Mouse (Mus musculus): ENCODE results near the gene Pygo2. TPM values are rescaled to one million over a fixed set of nuclear protein-coding genes. Genes with fewer than 3 reads are reported as not detected.
A peak's percentile ranks its signal among the peaks of the same experiment; 100 is the strongest.

Pygo2 gene
- total and polyA plus RNA-seq, 2 experiments from 2014 or later: 43.5 to 72.1 TPM

DNA sequence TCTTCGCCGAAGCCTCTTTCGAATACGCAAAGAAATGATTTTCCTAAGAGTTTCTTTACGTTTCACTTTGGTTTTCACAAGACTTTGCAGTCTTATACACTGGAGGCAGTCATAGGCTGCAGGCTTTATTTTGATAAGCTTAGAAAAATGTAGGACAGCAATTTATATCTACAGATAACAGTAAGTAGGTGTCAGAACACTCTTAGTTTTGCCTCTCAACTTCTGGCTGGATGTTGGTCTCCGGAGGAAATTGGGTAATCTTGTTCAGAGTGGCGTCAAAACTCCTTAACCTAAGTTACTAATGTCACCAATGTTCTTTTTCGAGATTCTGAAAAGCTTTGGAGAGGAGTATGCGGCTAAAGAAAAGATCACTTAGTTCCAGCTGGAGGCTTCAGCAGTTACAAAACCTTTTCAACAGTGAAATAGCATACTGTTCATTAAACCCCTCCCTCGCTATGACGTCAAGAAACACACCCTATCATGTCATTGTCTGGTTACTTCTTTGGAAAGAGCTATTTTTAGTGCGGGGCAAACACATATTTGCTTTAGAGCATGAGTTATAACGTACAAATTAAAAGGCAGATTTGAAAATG is 28.5 kb downstream of the Pygo2 start:
- WGBS: 40% methylated on average over 13 of the region's 13 CpGs
- Histone ChIP-seq H3K9ac (no peak overlapping the region), H3K27ac (ENCODE audit: low read depth, low read length) (no peak overlapping the region), H3K27me3 (ENCODE audit: insufficient read depth, low read length) (no peaks in the 10 kb centered on the region), H3K9me3 (ENCODE audit: low read length) (no peaks in the 10 kb centered on the region), H3K4me3 (ENCODE audit: low read depth, low read length) (peak overlapping the region; percentile 68), H3K4me1 (ENCODE audit: insufficient read depth) (no peaks in the 10 kb centered on the region), H3K36me3 (ENCODE audit: insufficient read depth) (no peaks in the 10 kb centered on the region), H3K4me2 (ENCODE audit: low read depth) (peak overlapping the region; percentile 73)
- DNase-seq (no peak), ATAC-seq (peak; percentile 67)
- TF ChIP-seq CTCF (IDR thresholded peaks at IDR 0.05; ENCODE audit: low read depth): no peak

GRCm38 (mm10) chr3:89458965-89459807 is 29.2 kb downstream of the Pygo2 start:
- WGBS: under 1% methylated on average over 35 of the region's 36 CpGs
- Histone ChIP-seq H3K27me3 (ENCODE audit: insufficient read depth, low read length) (no peaks in the 10 kb centered on the region), H3K27ac (ENCODE audit: low read depth, low read length) (peak overlapping the region; percentile 88), H3K9me3 (ENCODE audit: low read length) (no peaks in the 10 kb centered on the region), H3K4me1 (ENCODE audit: insufficient read depth) (no peaks in the 10 kb centered on the region), H3K4me3 (ENCODE audit: low read depth, low read length) (peak overlapping the region; percentile 68), H3K4me2 (ENCODE audit: low read depth) (peak overlapping the region; percentile 73), H3K9ac (peak overlapping the region; percentile 79), H3K36me3 (ENCODE audit: insufficient read depth) (no peaks in the 10 kb centered on the region)
- ATAC-seq: peak; percentile 93
- peak; percentile 93 for DNase-seq
- no peak for TF ChIP-seq CTCF (IDR thresholded peaks at IDR 0.05; ENCODE audit: low read depth)

DNA sequence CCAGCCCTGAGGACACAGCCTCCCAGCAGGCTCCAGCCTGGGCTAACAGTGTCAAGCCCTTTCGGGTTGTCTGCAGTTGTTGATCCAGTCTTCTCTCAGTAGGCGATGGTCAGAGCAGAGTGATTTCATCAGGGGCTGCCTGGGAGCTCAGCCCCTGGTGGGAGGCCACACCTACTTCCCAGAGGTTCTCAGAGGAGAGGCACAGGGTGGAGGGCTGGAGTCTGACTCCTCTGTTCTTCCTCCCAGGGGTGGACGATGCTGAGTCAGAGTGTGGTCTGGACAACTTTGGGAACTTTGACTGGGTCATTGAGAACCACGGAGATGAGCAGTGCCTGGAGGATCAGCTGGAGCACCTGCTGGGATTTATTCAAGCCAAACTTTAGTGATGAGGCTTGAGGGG is 38.3 kb downstream of the Pygo2 start:
- Histone ChIP-seq H3K27me3 (ENCODE audit: insufficient read depth, low read length) (no peaks in the 10 kb centered on the region), H3K36me3 (ENCODE audit: insufficient read depth) (peaks cover 30% of the 10 kb centered on the region), H3K4me3 (ENCODE audit: low read depth, low read length) (no peak overlapping the region), H3K27ac (ENCODE audit: low read depth, low read length) (no peak overlapping the region), H3K4me1 (ENCODE audit: insufficient read depth) (no peaks in the 10 kb centered on the region), H3K4me2 (ENCODE audit: low read depth) (no peak overlapping the region), H3K9ac (no peak overlapping the region), H3K9me3 (ENCODE audit: low read length) (no peaks in the 10 kb centered on the region)
- ATAC-seq (no peak), DNase-seq (no peak)
- TF ChIP-seq CTCF (IDR thresholded peaks at IDR 0.05; ENCODE audit: low read depth): no peak
- WGBS: 59% methylated on average over 4 of the region's 4 CpGs

DNA sequence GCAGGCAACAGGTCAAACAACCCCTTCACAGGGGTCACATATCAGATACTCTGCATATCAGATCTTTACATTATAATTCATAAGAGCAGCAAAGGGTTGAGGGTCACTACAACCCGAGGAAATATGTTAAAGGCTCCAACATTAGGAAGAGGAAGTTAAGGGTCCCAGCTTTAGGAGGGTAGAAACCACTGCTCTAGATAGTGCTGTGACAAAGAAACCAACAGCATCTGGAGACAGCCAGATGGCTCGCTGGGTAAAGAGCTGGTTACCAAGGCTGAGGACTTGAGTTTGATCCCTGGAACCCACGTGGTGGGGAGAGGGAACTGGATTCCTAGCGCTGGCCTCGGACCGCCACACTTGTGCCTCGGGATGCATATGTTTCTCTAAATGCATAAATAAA is 42.3 kb downstream of the Pygo2 start:
- Histone ChIP-seq H3K4me3 (ENCODE audit: low read depth, low read length) (no peak overlapping the region), H3K27ac (ENCODE audit: low read depth, low read length) (no peak overlapping the region), H3K36me3 (ENCODE audit: insufficient read depth) (peaks cover 26% of the 10 kb centered on the region), H3K27me3 (ENCODE audit: insufficient read depth, low read length) (no peaks in the 10 kb centered on the region), H3K4me1 (ENCODE audit: insufficient read depth) (no peaks in the 10 kb centered on the region), H3K9me3 (ENCODE audit: low read length) (no peaks in the 10 kb centered on the region), H3K4me2 (ENCODE audit: low read depth) (no peak overlapping the region), H3K9ac (no peak overlapping the region)
- DNase-seq: no peak
- WGBS: 84% methylated on average over 7 of the region's 7 CpGs
- no peak for ATAC-seq
- TF ChIP-seq CTCF (IDR thresholded peaks at IDR 0.05; ENCODE audit: low read depth): no peak

DNA sequence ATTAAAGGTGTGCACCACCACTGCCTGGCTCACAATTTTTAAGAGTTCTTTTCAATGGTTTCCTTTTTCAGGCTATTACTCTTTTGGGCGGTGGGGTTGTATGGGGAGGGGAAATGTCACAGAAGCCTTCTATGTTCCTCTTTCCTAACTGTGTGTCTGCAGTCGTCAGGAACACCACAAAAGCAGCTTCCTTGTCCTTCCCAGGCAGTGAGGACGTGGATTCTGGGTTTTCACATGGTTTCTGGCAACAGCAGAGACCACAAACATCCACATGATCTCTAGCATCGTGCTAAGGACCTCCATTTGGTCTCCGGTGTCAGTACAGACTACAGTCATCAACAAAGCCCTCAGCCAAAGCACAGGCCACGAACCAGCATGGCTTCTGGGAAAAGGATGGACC is 43.8 kb downstream of the Pygo2 start:
- no peak overlapping the region for H3K4me2 ChIP-seq (ENCODE audit: low read depth)
- no peak overlapping the region for H3K4me3 ChIP-seq (ENCODE audit: low read depth, low read length)
- H3K27ac ChIP-seq (ENCODE audit: low read depth, low read length): no peak overlapping the region
- no peak overlapping the region for H3K9ac ChIP-seq
- H3K9me3 ChIP-seq (ENCODE audit: low read length): no peaks in the 10 kb centered on the region
- ATAC-seq (no peak), DNase-seq (no peak)
- H3K4me1 ChIP-seq (ENCODE audit: insufficient read depth): no peaks in the 10 kb centered on the region
- 78% methylated on average over 6 of the region's 6 CpGs for WGBS
- H3K27me3 ChIP-seq (ENCODE audit: insufficient read depth, low read length): no peaks in the 10 kb centered on the region
- peaks cover 11% of the 10 kb centered on the region for H3K36me3 ChIP-seq (ENCODE audit: insufficient read depth)
- TF ChIP-seq CTCF (IDR thresholded peaks at IDR 0.05; ENCODE audit: low read depth): no peak

DNA sequence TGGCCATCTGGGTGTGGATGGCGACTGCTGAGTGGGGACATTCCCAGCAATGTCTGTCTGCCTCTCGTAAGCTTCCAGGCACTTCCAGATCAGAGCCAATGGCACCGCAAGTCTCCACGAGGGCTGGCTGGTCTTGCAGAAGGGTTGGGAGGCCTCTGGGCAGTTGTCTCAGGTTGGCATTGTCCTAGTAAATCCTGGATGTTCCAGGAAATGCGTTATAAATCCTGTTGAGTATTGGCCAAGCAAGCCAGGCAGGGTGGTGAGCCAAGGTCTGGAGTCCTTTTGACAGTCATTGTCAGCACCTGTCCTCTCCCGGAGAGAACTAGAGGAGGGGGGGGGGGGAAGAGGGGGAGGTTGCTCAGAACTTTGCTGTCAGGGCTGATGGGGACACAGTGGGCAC is 49.0 kb downstream of the Pygo2 start:
- Histone ChIP-seq H3K27me3 (ENCODE audit: insufficient read depth, low read length) (no peaks in the 10 kb centered on the region), H3K36me3 (ENCODE audit: insufficient read depth) (no peaks in the 10 kb centered on the region; the same call in 1 of the 2 replicates), H3K9ac (no peak overlapping the region), H3K4me1 (ENCODE audit: insufficient read depth) (no peaks in the 10 kb centered on the region), H3K4me2 (ENCODE audit: low read depth) (no peak overlapping the region), H3K4me3 (ENCODE audit: low read depth, low read length) (no peak overlapping the region), H3K9me3 (ENCODE audit: low read length) (no peaks in the 10 kb centered on the region), H3K27ac (ENCODE audit: low read depth, low read length) (no peak overlapping the region)
- 79% methylated on average over 6 of the region's 6 CpGs for WGBS
- no peak for TF ChIP-seq CTCF (IDR thresholded peaks at IDR 0.05; ENCODE audit: low read depth)
- no peak for DNase-seq
- no peak for ATAC-seq

DNA sequence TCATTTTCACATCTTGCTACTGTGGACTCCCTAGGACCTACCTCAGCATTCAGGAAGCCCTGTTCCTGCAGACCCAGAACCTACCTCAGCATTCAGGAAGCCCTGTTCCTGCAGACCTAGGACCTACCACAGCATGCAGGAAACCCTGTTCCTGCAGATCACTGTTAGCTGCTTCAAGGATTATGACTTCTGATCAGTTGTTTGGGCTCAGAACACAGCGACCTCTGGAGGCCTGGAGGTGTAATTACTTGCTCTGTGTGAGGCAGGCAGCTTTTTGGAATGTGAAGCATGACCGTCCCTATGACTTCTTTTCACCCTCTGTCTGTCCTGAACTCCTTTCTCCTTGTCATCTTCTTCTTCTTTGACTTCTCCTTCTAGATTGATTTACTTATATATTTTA is 51.5 kb downstream of the Pygo2 start:
- H3K9me3 ChIP-seq (ENCODE audit: low read length): no peaks in the 10 kb centered on the region
- H3K4me2 ChIP-seq (ENCODE audit: low read depth): no peak overlapping the region
- no peak overlapping the region for H3K4me3 ChIP-seq (ENCODE audit: low read depth, low read length)
- DNase-seq (no peak), ATAC-seq (no peak)
- H3K36me3 ChIP-seq (ENCODE audit: insufficient read depth): no peaks in the 10 kb centered on the region
- H3K27me3 ChIP-seq (ENCODE audit: insufficient read depth, low read length): no peaks in the 10 kb centered on the region
- TF ChIP-seq CTCF (IDR thresholded peaks at IDR 0.05; ENCODE audit: low read depth): peak; percentile 67
- no peak overlapping the region for H3K27ac ChIP-seq (ENCODE audit: low read depth, low read length)
- no peak overlapping the region for H3K9ac ChIP-seq
- 51% methylated on average over 2 of the region's 2 CpGs for WGBS
- H3K4me1 ChIP-seq (ENCODE audit: insufficient read depth): no peaks in the 10 kb centered on the region

All from forebrain, postnatal 0 days (tissue).